Mouse (Mus musculus) testis, adult 10 weeks (tissue): ENCODE results near the gene Canx. TPM values are rescaled to one million over a fixed set of nuclear protein-coding genes. Genes with fewer than 3 reads are reported as not detected.

ENCODE experiments used
- polyA plus RNA-seq: library from polyadenylated mRNA; stranded (reverse); fragments of 350-450 nt; fragmentation: Illumina TruSeq; extraction: RNeasy Lipid Tissue Mini Kit (QIAGEN cat#74804); gene quantifications from one replicate; pipeline ENCODE4 v1.2.3, GENCODE M21; 2014; ENCODE audit warnings: low read depth, low replicate concordance

The Canx gene
- polyA plus RNA-seq, result 289 TPM

DNA sequence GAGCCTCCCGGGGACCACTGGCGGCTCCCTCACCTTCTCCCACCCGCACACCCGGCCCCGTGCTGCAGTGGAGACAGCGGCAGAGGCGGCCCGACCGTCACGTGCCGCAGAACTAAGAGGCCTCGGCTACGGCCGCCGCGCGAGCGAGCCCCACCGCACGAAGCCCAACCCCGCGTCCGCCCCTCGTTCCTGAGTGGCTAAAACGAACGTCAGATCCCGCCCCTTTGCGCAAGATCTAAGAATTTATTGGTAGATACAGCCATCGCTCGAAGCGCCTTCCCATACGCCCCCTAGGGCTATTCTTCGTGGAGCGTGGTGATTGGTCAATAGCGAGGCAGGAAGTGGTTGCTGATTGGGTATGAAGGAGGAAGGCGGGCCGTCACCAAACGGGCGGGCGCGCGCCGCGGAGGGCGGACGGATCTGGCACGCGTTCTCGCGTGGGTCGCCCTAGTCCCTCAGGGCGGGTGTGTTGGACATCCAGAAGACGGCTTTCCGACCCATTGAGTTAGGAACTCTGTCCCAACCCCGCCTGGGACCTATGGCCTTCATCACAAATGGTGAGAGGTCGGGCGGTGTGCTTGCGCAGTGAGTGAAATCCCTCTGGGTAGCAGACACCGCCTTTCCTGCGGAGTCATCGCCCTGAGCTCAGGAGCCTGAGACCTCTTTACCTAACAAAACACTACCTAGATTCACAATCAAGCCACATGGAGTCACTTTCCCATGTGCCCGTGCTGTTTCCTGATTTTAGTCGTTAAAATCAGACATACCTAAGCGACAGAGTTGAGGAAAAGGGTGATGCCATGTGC lies at the start of gene Canx:
Gene Canx, minus strand, starts transcription at position 178 of the 806 bp plus-strand sequence.

DNA sequence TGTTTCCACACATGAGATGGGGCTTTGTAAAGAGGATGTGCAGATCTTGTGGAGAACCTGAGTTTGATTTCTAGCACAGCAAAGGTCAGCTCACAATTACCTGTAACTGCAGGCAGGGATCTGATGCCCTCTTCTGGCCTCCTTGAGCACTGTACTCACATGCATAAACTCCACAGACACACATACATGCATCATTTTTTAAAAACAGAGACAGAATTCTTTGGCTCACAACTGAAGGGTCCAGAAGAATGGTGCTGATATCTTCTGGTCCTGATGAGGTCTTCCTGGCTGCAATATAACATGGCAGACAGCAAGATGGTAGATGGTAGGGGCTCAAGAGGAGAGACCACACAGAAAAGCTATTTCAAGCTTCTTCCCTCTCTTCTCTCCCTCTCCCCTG lies 28.7 kb upstream of the Canx start, which contains the start of gene Cby3:
Gene Cby3, plus strand, starts transcription at position 301 of the 400 bp plus-strand sequence.

DNA sequence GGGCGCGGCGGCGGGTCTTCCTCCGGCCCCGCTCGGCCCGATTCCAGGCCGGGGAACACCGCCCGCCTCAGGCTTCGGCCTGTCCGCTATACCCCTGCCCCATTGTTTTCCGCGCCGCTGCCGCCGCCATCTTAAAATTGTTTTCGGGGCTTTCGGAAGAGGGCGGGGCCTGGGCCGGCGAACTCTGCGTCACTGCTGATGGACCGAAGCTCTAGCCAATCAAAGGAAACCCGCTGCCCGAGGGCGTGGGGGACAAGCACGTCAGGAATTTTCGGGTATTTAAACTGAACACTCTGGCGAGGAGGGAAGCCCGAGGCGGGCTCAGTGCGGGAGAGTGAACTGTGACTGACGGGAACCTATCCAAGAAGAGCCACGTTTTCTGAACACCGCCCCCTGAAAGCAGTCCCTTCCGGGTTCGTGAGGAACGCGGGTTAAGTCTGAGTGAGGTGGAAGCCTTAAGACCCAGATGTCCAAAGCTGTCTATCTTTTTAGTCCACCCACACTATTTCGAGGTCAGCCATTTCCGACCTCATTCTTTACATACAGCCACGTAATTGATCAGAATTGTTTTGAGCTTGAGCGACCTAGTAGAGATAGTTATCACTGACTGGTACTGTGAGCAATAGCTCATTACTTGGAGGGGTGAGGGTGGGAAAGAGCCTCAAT lies 33.1 kb downstream of the Canx start, which contains the start of gene Maml1:
Gene Maml1, minus strand, starts transcription at position 122 of the 666 bp plus-strand sequence.

Other genes with a start within 250 kb of the Canx start
- 2.0 TPM for gene Tbc1d9b, start 194.3 kb downstream of the Canx start, polyA plus RNA-seq
- gene Mrnip, start 151.2 kb downstream of the Canx start, polyA plus RNA-seq, result 3.0 TPM
- 60.0 TPM for gene Sqstm1, start 114.8 kb downstream of the Canx start, polyA plus RNA-seq
- gene Mgat4b, start 114.8 kb downstream of the Canx start, polyA plus RNA-seq, result 2.1 TPM
- not detected for gene Ltc4s, start 87.1 kb downstream of the Canx start, polyA plus RNA-seq
- gene Maml1, start 33.4 kb downstream of the Canx start, polyA plus RNA-seq, result 2.5 TPM
- 0.70 TPM for gene Cby3, start 28.8 kb upstream of the Canx start, polyA plus RNA-seq
- gene Hnrnph1, start 51.3 kb upstream of the Canx start, polyA plus RNA-seq, result 648 TPM
- 8.0 TPM for gene Rufy1, start 105.5 kb upstream of the Canx start, polyA plus RNA-seq